Mouse (Mus musculus) kidney, adult 9 months (tissue): ENCODE measurements around the gene Ndel1.

ENCODE experiments used
- DNase-seq: peaks from one replicate; pipeline ENCODE4 v3.0.0; 2022

The Ndel1 gene

GRCm38 (mm10) chr11:68892233-68892832 lies 20.7 kb upstream of the Ndel1 start:
- DNase-seq = no peak

DNA sequence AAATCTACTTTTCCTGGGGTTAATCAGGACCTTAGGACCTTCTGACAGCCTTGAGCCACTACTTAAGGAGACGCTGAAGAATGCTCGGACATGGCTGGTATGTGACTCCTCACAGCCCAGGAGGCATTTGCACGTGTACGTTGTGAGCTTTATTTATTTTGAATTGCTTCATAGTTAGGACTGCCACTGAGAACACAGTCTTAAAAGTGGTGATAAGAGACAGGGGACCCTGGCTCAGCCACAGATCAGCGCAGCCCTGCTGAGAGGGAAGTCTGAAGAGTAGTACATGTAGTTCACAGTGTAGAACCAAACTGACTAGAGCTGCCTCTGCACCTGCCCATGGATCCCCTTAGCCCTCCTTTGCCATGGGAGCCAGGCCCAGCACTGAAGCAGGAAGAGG lies 20.2 kb upstream of the Ndel1 start:
- no peak for DNase-seq

- DNase-seq = no peak
Measured at GRCm38 (mm10) chr11:68890625-68891024, 19.0 kb upstream of the Ndel1 start.

- no peak for DNase-seq
Measured at GRCm38 (mm10) chr11:68888653-68889052, 17.0 kb upstream of the Ndel1 start.

GRCm38 (mm10) chr11:68888253-68888652 lies 16.6 kb upstream of the Ndel1 start, which contains the start of gene Rnf222:
TSS of gene Rnf222 (plus strand) at chr11:68888553.
- no peak for DNase-seq

DNA sequence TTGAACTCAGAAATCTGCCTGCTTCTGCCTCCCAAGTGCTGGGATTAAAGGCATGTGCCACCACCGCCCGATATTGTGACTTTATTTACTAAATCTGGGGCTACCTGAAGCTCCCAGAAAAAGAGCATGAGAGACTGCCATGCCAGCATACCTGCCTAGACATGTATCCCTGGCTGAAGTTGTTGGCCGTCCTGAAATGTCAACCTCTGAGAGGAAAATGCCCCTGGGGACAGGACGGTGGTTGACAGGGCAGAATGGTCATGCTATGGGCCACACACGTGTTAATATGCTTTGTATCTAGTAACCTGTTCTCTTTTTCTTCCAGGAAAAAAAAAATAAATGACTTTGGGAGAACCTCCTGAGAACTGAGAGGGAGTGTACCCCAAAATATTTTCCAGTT lies 14.4 kb upstream of the Ndel1 start:
- DNase-seq = no peak

GRCm38 (mm10) chr11:68884368-68884767 lies 12.7 kb upstream of the Ndel1 start:
- DNase-seq = no peak

- DNase-seq = no peak
Measured at GRCm38 (mm10) chr11:68883843-68884242, 12.2 kb upstream of the Ndel1 start.

GRCm38 (mm10) chr11:68882107-68882506 lies 10.4 kb upstream of the Ndel1 start:
- no peak for DNase-seq

GRCm38 (mm10) chr11:68878811-68879210 lies 7.2 kb upstream of the Ndel1 start:
- DNase-seq = no peak

GRCm38 (mm10) chr11:68874841-68875240 lies 3.2 kb upstream of the Ndel1 start:
- peak; percentile 73 for DNase-seq

DNA sequence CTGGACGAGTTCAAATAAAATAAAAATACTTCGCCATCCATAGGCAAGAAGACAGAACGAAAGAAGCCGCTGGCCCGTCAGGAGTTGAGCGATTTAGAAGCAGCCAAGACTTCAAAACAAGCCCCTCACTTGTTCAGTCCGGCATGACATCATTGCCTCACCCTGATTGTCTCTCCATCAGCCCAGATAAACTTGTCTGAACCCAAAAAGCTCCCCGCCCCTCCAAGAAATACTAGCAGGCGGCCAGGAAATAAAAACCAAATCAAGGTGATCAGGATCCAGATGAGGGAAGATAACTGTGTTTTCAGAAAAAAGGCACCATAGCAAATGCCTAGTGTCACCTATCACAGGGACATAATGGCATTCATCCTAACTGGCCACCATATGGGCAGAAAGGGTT lies 381 bp downstream of the Ndel1 start:
- DNase-seq = no peak

DNA sequence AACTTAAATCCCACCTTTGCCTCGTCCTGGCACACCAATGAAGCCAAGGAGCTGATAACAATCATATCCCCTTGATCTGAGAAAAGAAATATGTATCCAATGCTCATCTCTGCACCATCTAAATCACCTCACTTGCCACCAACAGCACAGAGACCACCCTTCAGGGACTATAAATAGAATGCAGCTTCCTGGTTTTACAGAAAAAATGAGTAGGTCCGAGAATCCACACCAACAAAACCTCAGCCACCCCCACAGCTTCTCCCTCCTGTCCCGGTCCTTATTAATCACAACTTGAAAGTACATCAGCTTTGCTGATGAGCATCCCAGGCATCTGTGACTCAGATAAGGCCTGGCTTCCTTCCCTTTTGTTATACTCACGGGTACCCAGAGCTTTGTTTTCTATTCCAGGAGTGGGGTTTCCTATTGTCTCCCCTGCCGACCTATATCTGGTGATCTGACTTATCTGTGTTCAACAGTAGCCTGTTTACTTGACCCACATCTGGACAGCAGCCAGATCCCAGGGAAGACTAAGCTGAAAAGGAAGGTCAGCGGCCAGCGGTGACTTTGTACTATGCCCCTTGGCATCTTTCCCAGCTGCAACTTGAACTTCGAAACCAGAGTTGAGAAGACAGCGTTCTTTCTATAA lies 7.0 kb downstream of the Ndel1 start:
- peak; percentile 99 for DNase-seq

DNA sequence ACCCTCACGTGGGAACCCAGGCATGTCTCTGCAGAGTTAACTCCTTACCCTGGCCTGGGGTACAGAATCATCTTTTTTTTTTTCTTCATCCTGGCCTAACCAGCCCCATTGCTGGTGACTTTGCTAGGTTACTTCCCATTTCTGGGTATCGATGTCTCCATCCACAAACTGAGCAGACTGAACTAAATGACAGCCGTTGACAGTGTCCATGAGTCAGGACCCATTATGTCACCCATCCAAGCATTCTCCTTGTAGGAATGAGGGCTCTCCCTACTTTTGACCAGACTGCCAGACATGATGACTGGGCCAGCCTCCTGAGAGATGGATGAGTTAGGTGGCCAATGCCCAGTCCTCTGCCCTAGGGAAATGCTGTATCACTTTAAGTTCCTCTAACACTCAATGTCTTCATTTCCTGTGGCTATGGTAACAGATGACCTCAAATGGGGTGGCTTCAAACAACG lies 8.0 kb downstream of the Ndel1 start:
- DNase-seq = no peak

DNA sequence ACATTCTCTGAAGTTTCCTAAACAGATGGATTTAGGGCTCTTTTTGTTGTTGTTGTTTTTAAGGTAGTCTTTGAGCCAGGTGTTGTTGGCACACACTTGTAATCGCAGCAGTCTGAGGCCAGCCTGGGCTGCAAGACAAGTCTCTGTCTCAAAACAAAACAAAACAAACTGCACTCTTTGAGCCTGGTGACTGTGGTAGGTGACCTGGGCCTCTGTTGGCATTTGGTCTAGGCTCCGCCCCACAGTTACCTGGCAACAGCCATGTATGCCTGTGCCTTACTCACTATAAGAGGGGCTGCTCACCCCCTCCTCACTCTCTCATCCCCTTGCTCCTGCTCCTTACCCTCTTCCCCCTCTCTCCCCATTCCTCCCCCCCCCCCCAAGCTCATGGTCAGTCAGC lies 9.4 kb downstream of the Ndel1 start:
- no peak for DNase-seq

DNA sequence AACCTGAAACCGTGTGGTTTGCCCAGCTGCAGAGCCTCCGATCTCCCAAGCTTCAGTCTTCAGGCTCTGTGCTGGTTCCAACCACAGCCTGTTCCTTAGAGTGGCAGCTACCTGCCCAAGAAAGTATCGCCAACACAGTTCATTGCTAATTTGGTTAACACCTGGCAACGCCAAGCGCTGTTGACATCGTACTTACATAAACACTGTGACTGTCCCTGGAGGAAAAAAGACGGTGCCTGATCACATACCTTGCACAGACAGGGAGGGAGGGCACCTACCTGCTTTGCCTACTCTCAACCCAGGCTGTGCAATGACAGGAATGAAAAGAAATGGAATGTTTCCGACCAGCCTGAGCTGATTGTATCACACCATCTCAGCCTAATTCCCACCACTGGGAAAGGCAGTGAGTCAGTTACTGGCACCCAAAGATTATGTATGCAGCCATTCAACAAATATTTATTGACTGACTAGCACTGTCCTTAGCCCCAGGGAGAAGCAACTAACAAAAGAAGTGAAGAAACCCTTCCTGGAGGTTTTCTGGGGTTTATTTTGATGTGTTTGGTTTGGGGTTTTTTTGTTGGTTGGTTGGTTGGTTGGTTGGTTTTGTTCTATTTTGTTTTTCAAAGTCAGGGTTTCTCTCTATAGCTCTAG lies 11.6 kb downstream of the Ndel1 start:
- DNase-seq = no peak

DNA sequence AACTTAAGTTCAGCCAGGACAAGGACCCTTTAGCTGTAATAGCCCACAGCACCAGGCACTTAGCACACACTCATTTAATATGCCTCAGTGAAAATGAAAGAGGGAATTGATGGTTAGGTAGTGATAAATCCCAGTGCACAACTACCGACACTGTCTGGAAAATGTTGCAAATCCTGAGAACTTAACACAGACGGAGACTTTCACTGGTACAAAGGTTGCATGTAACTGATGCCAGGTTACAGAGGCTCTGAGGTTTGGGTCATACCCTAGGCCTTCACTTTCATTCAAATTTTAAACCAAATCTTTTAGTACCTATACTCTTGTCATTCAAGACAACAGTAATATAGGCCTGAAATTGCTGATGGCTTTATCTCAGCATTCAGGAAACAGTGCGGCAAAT lies 14.3 kb downstream of the Ndel1 start:
- DNase-seq = peak; percentile 65

GRCm38 (mm10) chr11:68854621-68855020 lies 17.0 kb downstream of the Ndel1 start:
- peak; percentile 76 for DNase-seq

GRCm38 (mm10) chr11:68853611-68854401 lies 17.9 kb downstream of the Ndel1 start:
- DNase-seq = peak; percentile 86

- DNase-seq = peak; percentile 99
Measured at GRCm38 (mm10) chr11:68852932-68853409, 18.7 kb downstream of the Ndel1 start.

DNA sequence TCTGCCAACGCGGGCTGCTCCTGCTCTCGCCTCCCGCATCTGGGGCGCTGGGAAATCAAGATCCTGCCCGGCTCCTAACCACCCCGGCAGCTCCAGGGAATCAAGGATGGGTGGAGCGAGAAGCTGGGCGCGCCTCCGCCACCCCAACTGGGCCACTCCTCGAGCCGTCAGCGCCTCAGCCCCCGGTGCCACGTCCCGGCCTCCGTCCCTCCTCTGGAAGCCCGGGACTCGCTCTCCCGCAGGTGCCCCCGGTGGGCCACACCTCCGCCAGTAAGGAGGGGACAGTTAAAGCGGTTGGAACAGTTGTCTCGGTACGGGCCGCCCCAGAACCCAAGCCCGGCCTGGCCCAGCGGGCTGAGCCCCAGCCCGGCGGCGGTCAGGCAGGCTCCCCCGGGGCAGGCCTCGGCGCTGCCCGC lies 19.2 kb downstream of the Ndel1 start:
- peak; percentile 68 for DNase-seq

- peak; percentile 81 for DNase-seq
Measured at GRCm38 (mm10) chr11:68851644-68852485, 19.8 kb downstream of the Ndel1 start.
